Mouse (Mus musculus) lung, adult 2 months (tissue): ENCODE measurements at regions not wholly inside any gene's neighbourhood (a gene's known extent, or its start where the extent isn't known, plus 50 kb on each side); places are given as distances from the start of the nearest gene placed in this dataset.

Experiments
- DNase-seq: peaks from one replicate; pipeline ENCODE4 v3.0.0; 2022
- H3K4me1 ChIP-seq: fragments of 200-500 bp; 2 replicates; pipeline ENCODE4 v1.6.1; 2011; ENCODE audit warnings: low read length; ENCODE audit not compliant: control insufficient read depth, insufficient read depth
- H3K4me3 ChIP-seq: fragments of 200-500 bp; replicated peaks from 2 replicates; pipeline ENCODE3; 2011; ENCODE audit warnings: low read depth, mild to moderate bottlenecking, control low read depth, low read length; ENCODE audit errors: extremely low read depth
- CTCF ChIP-seq: fragments of 200-500 bp; IDR thresholded peaks from 2 replicates; pipeline ENCODE4 v1.5.1; 2011; ENCODE audit warnings: mild to moderate bottlenecking, low read length, control low read depth; ENCODE audit not compliant: insufficient read depth
- POLR2A ChIP-seq: fragments of 200-500 bp; IDR thresholded peaks from 2 replicates; pipeline ENCODE4 v1.6.1; 2011; ENCODE audit warnings: low read depth, mild to moderate bottlenecking, control low read depth, low read length, borderline replicate concordance; ENCODE audit errors: extremely low read depth
- WGBS: fragments of 180-500 bp; shearing (Covaris S2); methylation state at CpG from one replicate; pipeline ENCODE4 v1.1.7; 2018; 5-methylcytosine and 5-hydroxymethylcytosine counted together

DNA sequence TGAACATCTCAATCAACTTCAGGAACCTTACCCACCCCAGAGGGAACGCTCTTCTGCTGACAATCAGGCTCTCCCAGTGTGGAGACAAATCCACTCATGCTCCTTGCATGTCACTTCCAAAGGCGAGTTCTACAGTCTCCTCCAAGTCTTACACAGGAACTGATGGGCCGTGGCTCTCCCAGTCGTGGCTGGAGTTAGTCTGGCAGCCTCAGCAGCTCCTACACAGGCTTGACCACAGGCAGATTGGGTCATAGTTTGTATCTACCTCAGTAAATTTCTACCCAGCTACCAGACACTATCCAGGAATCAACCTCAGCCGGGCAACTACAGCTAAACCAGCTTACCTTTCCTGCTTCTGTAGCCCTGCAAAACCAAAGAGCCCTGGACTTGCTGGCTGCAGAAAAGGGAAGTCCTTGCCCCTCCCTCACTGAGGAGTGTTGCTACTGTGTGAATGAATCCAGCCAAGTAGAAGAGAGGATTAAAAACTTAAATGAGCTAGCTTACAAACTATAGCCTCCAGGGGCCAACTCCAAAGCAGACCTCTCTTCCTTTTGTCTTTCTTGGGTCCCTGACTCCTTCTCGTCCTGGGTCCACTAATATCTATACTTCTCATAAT is 978.5 kb downstream of the 4930447A16Rik start:
- no peak for TF ChIP-seq CTCF
- DNase-seq: no peak
- WGBS: 50% methylated on average over 6 of the region's 6 CpGs
- no peaks in the 10 kb centered on the region for H3K4me1 ChIP-seq
- H3K4me3 ChIP-seq: no peak overlapping the region

DNA sequence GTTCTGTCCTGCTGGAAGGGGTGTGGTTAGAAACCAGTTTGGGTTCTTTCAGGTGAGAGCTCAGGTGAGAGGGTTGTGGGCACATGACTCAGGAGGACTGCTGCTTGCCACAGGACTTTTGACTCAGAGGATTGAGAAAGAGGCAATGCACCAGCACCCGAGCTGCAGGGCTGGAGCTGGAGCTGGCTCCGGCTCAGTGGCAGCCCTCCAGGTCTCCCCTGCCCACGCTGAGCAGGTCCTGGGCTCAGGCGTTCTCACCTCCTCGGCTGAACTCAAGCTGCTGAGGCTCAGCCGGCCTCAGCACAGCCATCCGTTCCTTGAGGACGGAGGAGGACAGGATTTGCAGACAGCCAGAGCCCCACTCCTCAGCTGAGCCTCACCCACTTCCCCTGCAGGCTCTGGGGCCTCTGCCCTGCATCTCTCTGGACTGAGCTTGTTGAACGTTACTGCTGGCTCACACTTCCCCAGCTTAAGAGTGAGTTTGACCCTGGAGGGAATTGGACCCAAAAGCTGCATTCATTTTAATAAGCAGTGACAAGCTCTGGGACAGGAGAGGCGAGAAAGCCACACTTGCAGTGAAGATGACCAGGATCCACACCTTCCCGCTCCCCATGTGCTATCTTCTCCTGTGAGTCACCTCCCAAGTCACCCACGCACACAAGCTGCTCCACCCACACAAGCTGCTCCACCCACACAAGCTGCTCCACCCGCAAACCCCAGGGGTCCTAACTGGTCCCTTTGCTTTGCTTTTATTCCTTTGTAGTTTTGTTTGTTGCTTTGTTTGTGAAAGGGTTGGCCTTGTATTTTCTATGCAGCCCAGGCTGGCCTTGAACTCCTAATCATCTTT is 981.0 kb downstream of the 4930447A16Rik start:
- Histone ChIP-seq H3K4me3 (no peak overlapping the region), H3K4me1 (no peaks in the 10 kb centered on the region)
- TF ChIP-seq POLR2A: no peak
- no peak for TF ChIP-seq CTCF
- WGBS: 51% methylated on average over 13 of the region's 13 CpGs
- DNase-seq: no peak

GRCm38 (mm10) chr15:38407476-38407875 is 982.1 kb downstream of the 4930447A16Rik start:
- TF ChIP-seq CTCF: no peak
- TF ChIP-seq POLR2A: no peak
- no peaks in the 10 kb centered on the region for H3K4me1 ChIP-seq
- H3K4me3 ChIP-seq: no peak overlapping the region
- DNase-seq: no peak
- 86% methylated on average over 5 of the region's 5 CpGs for WGBS

- TF ChIP-seq CTCF: no peak
- no peak for TF ChIP-seq POLR2A
- WGBS: 67% methylated on average over 4 of the region's 4 CpGs
- DNase-seq: no peak
- no peaks in the 10 kb centered on the region for H3K4me1 ChIP-seq
- no peak overlapping the region for H3K4me3 ChIP-seq
These were observed 983.8 kb downstream of the 4930447A16Rik start for GRCm38 (mm10) chr15:38409168-38409567.

DNA sequence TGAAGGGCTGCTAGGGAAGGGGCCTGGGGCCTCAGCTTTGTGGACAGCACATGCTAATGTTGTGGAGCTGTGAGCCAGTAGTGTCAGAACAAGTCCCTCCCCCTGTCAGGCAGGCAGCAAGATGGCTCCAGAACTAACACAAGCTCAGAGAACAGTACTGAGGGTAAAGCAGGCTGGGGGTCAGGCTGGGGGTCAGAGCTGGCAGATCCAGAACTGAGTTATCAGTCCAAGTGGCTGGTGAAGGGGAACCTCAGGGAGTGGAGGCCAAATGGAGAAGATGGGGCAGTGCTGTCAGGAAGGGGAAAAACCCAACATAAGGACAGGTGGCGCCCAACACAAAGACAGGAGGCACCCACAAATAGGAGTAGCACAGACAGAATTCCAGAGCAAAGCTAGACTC is 985.1 kb downstream of the 4930447A16Rik start:
- no peak for DNase-seq
- TF ChIP-seq POLR2A: no peak
- no peak for TF ChIP-seq CTCF
- Histone ChIP-seq H3K4me1 (no peaks in the 10 kb centered on the region; the same call in 1 of the 2 replicates), H3K4me3 (no peak overlapping the region)
- 94% methylated on average over 1 of the region's 1 CpGs for WGBS

- TF ChIP-seq POLR2A (no peak), CTCF (no peak)
- 48% methylated on average over 3 of the region's 3 CpGs for WGBS
- no peaks in the 10 kb centered on the region; the same call in 1 of the 2 replicates for H3K4me1 ChIP-seq
- no peak for DNase-seq
- no peak overlapping the region for H3K4me3 ChIP-seq
These were observed 987.1 kb downstream of the 4930447A16Rik start for GRCm38 (mm10) chr15:38412481-38412880.

- DNase-seq: peak; percentile 2
- TF ChIP-seq POLR2A: no peak
- TF ChIP-seq CTCF: no peak
- 84% methylated on average over 6 of the region's 6 CpGs for WGBS
- no peaks in the 10 kb centered on the region; the same call in 1 of the 2 replicates for H3K4me1 ChIP-seq
- H3K4me3 ChIP-seq: no peak overlapping the region
These were observed 988.0 kb downstream of the 4930447A16Rik start for GRCm38 (mm10) chr15:38413329-38413728.

- H3K4me3 ChIP-seq: no peak overlapping the region
- no peaks in the 10 kb centered on the region; the same call in 1 of the 2 replicates for H3K4me1 ChIP-seq
- no peak for DNase-seq
- 66% methylated on average over 8 of the region's 8 CpGs for WGBS
- TF ChIP-seq POLR2A: no peak
- no peak for TF ChIP-seq CTCF
These were observed 989.1 kb downstream of the 4930447A16Rik start for GRCm38 (mm10) chr15:38414318-38415090.

DNA sequence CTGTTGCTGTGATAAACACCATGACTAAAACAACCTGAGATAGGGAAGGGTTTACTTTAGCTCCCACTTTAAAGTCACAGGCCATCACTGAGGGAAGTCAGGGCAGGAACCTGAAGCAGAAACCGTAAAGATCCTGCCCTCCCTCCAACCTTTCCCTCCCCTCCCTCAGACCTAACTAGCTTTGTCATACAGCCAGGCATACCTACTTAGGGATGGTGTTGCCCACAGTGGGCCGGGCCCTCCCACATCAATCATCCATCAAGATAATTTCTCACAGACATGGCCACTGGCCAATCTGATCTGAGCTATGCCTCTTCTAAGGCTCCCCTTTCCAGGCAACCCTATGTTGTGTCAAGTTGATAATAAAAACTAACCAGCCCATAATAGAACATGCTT is 989.7 kb downstream of the 4930447A16Rik start:
- TF ChIP-seq POLR2A (no peak), CTCF (no peak)
- no peak overlapping the region for H3K4me3 ChIP-seq
- no peaks in the 10 kb centered on the region; the same call in 1 of the 2 replicates for H3K4me1 ChIP-seq
- WGBS: 35% methylated on average over 2 of the region's 2 CpGs
- DNase-seq: peak; percentile 1
